Mouse (Mus musculus) lung, embryonic 14.5 days (tissue): ENCODE measurements around the gene Xpo1. TPM values are rescaled to one million over a fixed set of nuclear protein-coding genes. Genes with fewer than 3 reads are reported as not detected.

Experiments
- ATAC-seq: fragments of 200-750 bp; cut with Nextera tagmentation; 2 replicates; pipeline ENCODE4 v1.8.0; 2017; ENCODE audit warnings: mild to moderate bottlenecking, moderate TSS enrichment, moderate library complexity; ENCODE audit not compliant: insufficient read depth
- DNase-seq: peaks from one replicate; pipeline ENCODE4 v3.0.0-alpha.2; 2015
- H3K27ac ChIP-seq: fragments of 300-500 bp; sonication (generic); 2 replicates; pipeline ENCODE4 v1.5.1; 2014; ENCODE audit warnings: low read depth, mild to moderate bottlenecking, moderate library complexity
- H3K27me3 ChIP-seq: fragments of 300-500 bp; sonication (generic); 2 replicates; pipeline ENCODE4 v1.6.1; 2014; ENCODE audit warnings: low read length, control low read depth; ENCODE audit not compliant: insufficient read depth
- H3K36me3 ChIP-seq: fragments of 300-500 bp; sonication (generic); 2 replicates; pipeline ENCODE4 v1.6.1; 2014; ENCODE audit warnings: control low read depth; ENCODE audit not compliant: insufficient read depth
- H3K4me1 ChIP-seq: fragments of 300-500 bp; sonication (generic); 2 replicates; pipeline ENCODE4 v1.6.1; 2014; ENCODE audit warnings: antibody characterized with exemption, control low read depth; ENCODE audit not compliant: insufficient read depth
- H3K4me2 ChIP-seq: fragments of 300-500 bp; sonication (generic); 2 replicates; pipeline ENCODE4 v1.6.1; 2014; ENCODE audit warnings: mild to moderate bottlenecking
- H3K4me3 ChIP-seq: fragments of 300-500 bp; sonication (generic); 2 replicates; pipeline ENCODE4 v1.5.1; 2014; ENCODE audit warnings: low read depth, low read length
- H3K9ac ChIP-seq: fragments of 300-500 bp; sonication (generic); 2 replicates; pipeline ENCODE4 v1.6.1; 2014
- H3K9me3 ChIP-seq: fragments of 300-500 bp; sonication (generic); 2 replicates; pipeline ENCODE4 v1.6.1; 2016; ENCODE audit warnings: low read depth, low read length, control low read depth
- CTCF ChIP-seq: IDR thresholded peaks from 2 replicates; pipeline ENCODE4 v1.5.1; 2016; ENCODE audit warnings: antibody characterized with exemption, low read depth
- WGBS: fragments of 180-500 bp; shearing (Covaris S2); extraction: QIAGEN DNeasy Blood & Tissue Kit; methylation state at CpG from one replicate; pipeline ENCODE4 v1.1.7; 2014; 5-methylcytosine and 5-hydroxymethylcytosine counted together
- polyA plus RNA-seq: library from polyadenylated mRNA; unstranded; fragments of >200 nt; fragmentation: Nextera tagmentation; extraction: Ambion mirVana; gene quantifications from 2 replicates; pipeline ENCODE4 v1.2.1, GENCODE M21; 2014

Gene Xpo1
- 150 and 156 TPM in 2 replicates for polyA plus RNA-seq

GRCm38 (mm10) chr11:23255427-23256193 lies at the start of gene Xpo1:
Gene Xpo1, plus strand, starts transcription at chr11:23256041.
- DNase-seq (peak; percentile 100), ATAC-seq (peak; percentile 98)
- TF ChIP-seq CTCF = peak; percentile 66
- H3K9me3 ChIP-seq = no peaks in the 10 kb centered on the region
- H3K9ac ChIP-seq = peak within 1 kb of the TSS; percentile 100
- H3K4me3 ChIP-seq = peak within 1 kb of the TSS; percentile 99
- H3K27me3 ChIP-seq = no peaks in the 10 kb centered on the region
- WGBS = under 1% methylated on average over 57 of the region's 60 CpGs
- peak within 1 kb of the TSS; percentile 94 for H3K4me2 ChIP-seq
- H3K4me1 ChIP-seq = peaks cover 8% of the 10 kb centered on the region
- peak within 1 kb of the TSS; percentile 100 for H3K27ac ChIP-seq
- peaks cover 4% of the 10 kb centered on the region; the same call in 1 of the 2 replicates for H3K36me3 ChIP-seq

- 74% methylated on average over 7 of the region's 7 CpGs for WGBS
- Histone ChIP-seq H3K36me3 (no peaks in the 10 kb centered on the region), H3K4me1 (no peaks in the 10 kb centered on the region), H3K27me3 (no peaks in the 10 kb centered on the region), H3K9me3 (no peaks in the 10 kb centered on the region), H3K9ac (no peak overlapping the region), H3K27ac (no peak overlapping the region), H3K4me2 (no peak overlapping the region), H3K4me3 (no peak overlapping the region)
- DNase-seq = no peak
- TF ChIP-seq CTCF = no peak
- ATAC-seq = no peak
These were observed 46.1 kb upstream of the Xpo1 start for GRCm38 (mm10) chr11:23209717-23210116.

DNA sequence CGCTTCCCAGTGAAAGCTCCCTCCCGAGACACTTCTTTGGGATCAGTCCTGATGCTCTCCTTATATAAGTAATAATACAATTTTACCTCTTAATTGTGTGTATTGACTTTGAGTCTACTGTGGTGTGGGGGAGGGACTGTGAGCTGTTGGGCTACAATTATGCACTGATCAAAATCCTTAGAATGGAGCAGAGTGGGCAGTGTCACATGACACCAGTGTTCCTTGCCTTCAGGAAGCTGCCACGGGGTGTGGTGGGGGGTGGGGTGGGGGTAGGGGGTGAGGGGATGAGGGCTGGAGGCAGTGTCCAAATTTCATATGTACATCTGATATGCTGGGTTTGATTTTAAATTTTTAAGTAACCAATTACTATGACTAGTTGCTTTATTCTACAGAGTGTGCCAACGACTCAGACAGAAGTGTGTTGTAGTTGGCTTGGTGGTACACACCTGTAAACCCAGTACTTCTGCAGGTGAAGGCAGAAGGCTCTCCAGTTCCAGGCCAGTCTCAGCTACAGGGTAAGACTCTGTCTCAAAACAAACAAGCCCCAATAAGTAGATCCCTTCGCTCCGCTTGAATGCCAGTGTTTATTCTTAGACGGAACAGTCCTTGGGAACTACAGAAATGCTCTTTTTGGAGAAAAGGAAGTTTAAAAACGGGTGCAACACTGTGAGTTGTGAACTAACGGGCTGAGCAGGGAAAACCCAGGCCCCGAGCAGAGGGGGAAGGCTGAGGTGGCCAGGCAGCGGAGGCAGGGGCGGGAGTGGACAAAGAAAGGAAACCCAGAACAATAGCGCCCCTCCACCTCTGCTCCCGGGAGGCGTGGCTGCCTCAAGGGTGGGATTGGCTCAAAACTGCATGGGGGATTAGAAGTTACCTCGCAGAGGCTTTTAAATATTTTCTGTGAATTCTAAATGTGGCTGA lies 45.0 kb upstream of the Xpo1 start:
- H3K27ac ChIP-seq = peak overlapping the region; percentile 48; the same call in 1 of the 2 replicates
- H3K36me3 ChIP-seq = no peaks in the 10 kb centered on the region
- whole genome bisulfite sequencing = 14% methylated on average over 16 of the region's 16 CpGs
- DNase-seq = peak; percentile 75
- H3K9ac ChIP-seq = peak overlapping the region; percentile 53
- no peaks in the 10 kb centered on the region for H3K4me1 ChIP-seq
- peak overlapping the region; percentile 57 for H3K4me2 ChIP-seq
- H3K4me3 ChIP-seq = peak overlapping the region; percentile 26
- no peaks in the 10 kb centered on the region for H3K9me3 ChIP-seq
- H3K27me3 ChIP-seq = no peaks in the 10 kb centered on the region
- TF ChIP-seq CTCF = 0 out of 2 replicates have a peak, but pooled peaks have one; percentile 2
- peak; percentile 75 for ATAC-seq

- Histone ChIP-seq H3K27ac (no peak overlapping the region), H3K4me1 (no peaks in the 10 kb centered on the region), H3K9ac (no peak overlapping the region), H3K36me3 (no peaks in the 10 kb centered on the region), H3K4me3 (no peak overlapping the region), H3K4me2 (no peak overlapping the region), H3K27me3 (no peaks in the 10 kb centered on the region), H3K9me3 (no peaks in the 10 kb centered on the region)
- ATAC-seq (no peak), DNase-seq (peak; percentile 14)
- TF ChIP-seq CTCF = no peak
- 84% methylated on average over 9 of the region's 9 CpGs for WGBS
These were observed 38.4 kb upstream of the Xpo1 start for GRCm38 (mm10) chr11:23217430-23217829.

DNA sequence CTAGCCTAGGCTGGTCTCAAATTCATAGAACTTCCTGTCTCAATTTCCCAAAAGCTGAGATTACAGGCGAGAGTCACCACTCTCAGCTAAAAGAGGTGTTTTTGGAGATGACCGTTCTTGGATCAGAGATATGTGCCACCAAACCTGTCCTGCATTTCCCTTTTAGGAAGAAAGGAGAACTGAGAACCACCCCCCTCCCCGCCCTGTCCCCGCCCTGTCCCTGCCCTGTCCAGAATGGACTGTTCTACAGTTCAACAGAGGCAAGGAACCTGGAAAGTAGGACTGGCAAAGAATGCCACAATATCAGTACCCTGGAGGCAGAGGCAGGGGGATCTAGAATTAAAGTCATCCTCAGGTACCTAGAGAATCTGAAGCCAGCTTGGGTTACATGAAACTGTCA lies 19.8 kb upstream of the Xpo1 start:
- Histone ChIP-seq H3K4me3 (no peak overlapping the region), H3K36me3 (no peaks in the 10 kb centered on the region), H3K9me3 (no peaks in the 10 kb centered on the region), H3K27ac (no peak overlapping the region), H3K27me3 (no peaks in the 10 kb centered on the region), H3K9ac (no peak overlapping the region), H3K4me2 (no peak overlapping the region), H3K4me1 (no peaks in the 10 kb centered on the region)
- WGBS = 63% methylated on average over 4 of the region's 4 CpGs
- DNase-seq (no peak), ATAC-seq (no peak)
- no peak for TF ChIP-seq CTCF

DNA sequence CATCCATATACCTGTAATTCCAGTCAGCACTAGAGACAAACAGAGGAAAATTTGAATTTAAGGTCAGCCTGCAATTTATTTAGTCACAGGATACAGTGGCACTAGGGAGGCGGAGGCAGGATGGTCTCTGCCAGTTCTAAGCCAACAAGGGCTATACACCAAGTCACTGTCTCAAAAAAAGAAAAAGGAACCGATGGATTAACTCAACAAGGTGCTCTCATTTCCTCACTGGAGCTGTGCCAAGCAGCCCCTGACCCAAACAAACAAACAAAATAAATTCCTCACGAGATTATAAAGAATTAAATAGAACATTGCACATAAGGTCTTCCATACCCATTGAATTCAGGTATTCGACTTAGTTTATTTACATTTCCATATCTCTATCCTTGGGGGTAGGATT lies 1.9 kb upstream of the Xpo1 start:
- Histone ChIP-seq H3K27me3 (no peaks in the 10 kb centered on the region), H3K9ac (no peak overlapping the region), H3K27ac (no peak overlapping the region), H3K9me3 (no peaks in the 10 kb centered on the region), H3K4me1 (peaks cover 2% of the 10 kb centered on the region), H3K4me3 (no peak overlapping the region), H3K4me2 (no peak overlapping the region), H3K36me3 (no peaks in the 10 kb centered on the region)
- no peak for DNase-seq
- ATAC-seq = no peak
- WGBS = 81% methylated on average over 4 of the region's 4 CpGs
- TF ChIP-seq CTCF = no peak

GRCm38 (mm10) chr11:23254548-23254947 lies 1.3 kb upstream of the Xpo1 start:
- Histone ChIP-seq H3K27ac (peak overlapping the region; percentile 92), H3K9ac (peak overlapping the region; percentile 77), H3K36me3 (peaks cover 4% of the 10 kb centered on the region; the same call in 1 of the 2 replicates), H3K4me2 (peak overlapping the region; percentile 69), H3K9me3 (no peaks in the 10 kb centered on the region), H3K4me3 (peak overlapping the region; percentile 99), H3K4me1 (peaks cover 8% of the 10 kb centered on the region), H3K27me3 (no peaks in the 10 kb centered on the region)
- DNase-seq (no peak), ATAC-seq (no peak)
- no peak for TF ChIP-seq CTCF
- WGBS = 68% methylated on average over 4 of the region's 4 CpGs
